Mouse (Mus musculus) cortical plate, adult 2 months (tissue): ENCODE data around the gene Pde2a. TPM values are rescaled to one million over a fixed set of nuclear protein-coding genes. Genes with fewer than 3 reads are reported as not detected.

ENCODE experiments used
- H3K27ac ChIP-seq: fragments of 200-500 bp; 2 replicates; pipeline ENCODE4 v1.5.1; 2012; ENCODE audit warnings: low read length, control low read depth, inconsistent platforms; ENCODE audit not compliant: insufficient read depth
- H3K4me1 ChIP-seq: fragments of 200-500 bp; 2 replicates; pipeline ENCODE4 v1.6.1; 2011; ENCODE audit warnings: low read length; ENCODE audit not compliant: control insufficient read depth, insufficient read depth
- H3K4me3 ChIP-seq: fragments of 200-500 bp; 2 replicates; pipeline ENCODE4 v1.5.1; 2011; ENCODE audit warnings: mild to moderate bottlenecking, low read length, control low read depth; ENCODE audit not compliant: insufficient read depth
- CTCF ChIP-seq: fragments of 200-500 bp; IDR thresholded peaks from 2 replicates; pipeline ENCODE4 v1.5.1; 2011; ENCODE audit warnings: mild to moderate bottlenecking, control low read depth, low read length; ENCODE audit not compliant: insufficient read depth; ENCODE audit errors: extremely low read depth
- POLR2A ChIP-seq: fragments of 200-500 bp; IDR thresholded peaks from 2 replicates; pipeline ENCODE4 v1.6.1; 2011; ENCODE audit warnings: mild to moderate bottlenecking, low read length, control low read depth; ENCODE audit not compliant: insufficient read depth; ENCODE audit errors: extremely low read depth
- polyA plus RNA-seq: library from polyadenylated mRNA; depleted of rRNA; stranded (reverse); fragments of >200 nt; gene quantifications from 2 replicates; pipeline ENCODE4 v1.2.3, GENCODE M21; 2012; rRNA removed

Pde2a gene
- polyA plus RNA-seq, result 223 and 236 TPM in 2 replicates

- no peak for TF ChIP-seq CTCF
- peak; percentile 99 for TF ChIP-seq POLR2A
- peak within 1 kb of the TSS; percentile 82 for H3K4me3 ChIP-seq
- H3K27ac ChIP-seq, result peak within 1 kb of the TSS; percentile 79
- H3K4me1 ChIP-seq, result peaks cover 12% of the 10 kb centered on the region; the same call in 1 of the 2 replicates
These were observed at the start of gene Pde2a for GRCm38 (mm10) chr7:101421529-101421928. Gene Pde2a, plus strand, starts transcription at chr7:101421691.

- Histone ChIP-seq H3K4me3 (no peak overlapping the region), H3K27ac (no peak overlapping the region)
- TF ChIP-seq POLR2A (no peak), CTCF (no peak)
These were observed 48.4 kb upstream of the Pde2a start for GRCm38 (mm10) chr7:101373082-101373481.

GRCm38 (mm10) chr7:101374155-101374554 is 47.3 kb upstream of the Pde2a start:
- Histone ChIP-seq H3K4me3 (no peak overlapping the region), H3K27ac (no peak overlapping the region), H3K4me1 (no peaks in the 10 kb centered on the region)
- TF ChIP-seq POLR2A, result no peak
- TF ChIP-seq CTCF, result peak; percentile 12; the same call in 1 of the 2 replicates

More at GRCm38 (mm10) chr7:101373082-101373481, 48.4 kb upstream of the Pde2a start:
- H3K4me1 ChIP-seq, result no peaks in the 10 kb centered on the region

GRCm38 (mm10) chr7:101376701-101377340 is 44.7 kb upstream of the Pde2a start:
- Histone ChIP-seq H3K4me3 (no peak overlapping the region), H3K27ac (no peak overlapping the region), H3K4me1 (no peaks in the 10 kb centered on the region)
- TF ChIP-seq POLR2A, result no peak
- no peak for TF ChIP-seq CTCF

GRCm38 (mm10) chr7:101377741-101378262 is 43.7 kb upstream of the Pde2a start:
- H3K27ac ChIP-seq, result no peak overlapping the region
- H3K4me3 ChIP-seq, result no peak overlapping the region
- TF ChIP-seq POLR2A (no peak), CTCF (no peak)
- no peaks in the 10 kb centered on the region for H3K4me1 ChIP-seq

- H3K4me1 ChIP-seq, result no peaks in the 10 kb centered on the region
- no peak overlapping the region; the same call in 1 of the 2 replicates for H3K4me3 ChIP-seq
- H3K27ac ChIP-seq, result no peak overlapping the region
- TF ChIP-seq CTCF (no peak), POLR2A (no peak)
These were observed 43.2 kb upstream of the Pde2a start for GRCm38 (mm10) chr7:101378285-101378684.

- Histone ChIP-seq H3K27ac (no peak overlapping the region), H3K4me1 (no peaks in the 10 kb centered on the region), H3K4me3 (no peak overlapping the region)
- TF ChIP-seq POLR2A, result no peak
- TF ChIP-seq CTCF, result no peak
These were observed 42.6 kb upstream of the Pde2a start for GRCm38 (mm10) chr7:101378796-101379465.

GRCm38 (mm10) chr7:101379732-101380131 is 41.8 kb upstream of the Pde2a start:
- no peak overlapping the region for H3K27ac ChIP-seq
- H3K4me1 ChIP-seq, result no peaks in the 10 kb centered on the region
- no peak for TF ChIP-seq CTCF
- no peak for TF ChIP-seq POLR2A

GRCm38 (mm10) chr7:101381512-101381911 is 40.0 kb upstream of the Pde2a start:
- TF ChIP-seq CTCF, result no peak
- no peak for TF ChIP-seq POLR2A
- no peak overlapping the region for H3K4me3 ChIP-seq
- H3K4me1 ChIP-seq, result no peaks in the 10 kb centered on the region
- no peak overlapping the region for H3K27ac ChIP-seq

More at GRCm38 (mm10) chr7:101379732-101380131, 41.8 kb upstream of the Pde2a start:
- no peak overlapping the region for H3K4me3 ChIP-seq
